ENCODE assay signal across 12 mouse cellular contexts in the genomic region with DNA sequence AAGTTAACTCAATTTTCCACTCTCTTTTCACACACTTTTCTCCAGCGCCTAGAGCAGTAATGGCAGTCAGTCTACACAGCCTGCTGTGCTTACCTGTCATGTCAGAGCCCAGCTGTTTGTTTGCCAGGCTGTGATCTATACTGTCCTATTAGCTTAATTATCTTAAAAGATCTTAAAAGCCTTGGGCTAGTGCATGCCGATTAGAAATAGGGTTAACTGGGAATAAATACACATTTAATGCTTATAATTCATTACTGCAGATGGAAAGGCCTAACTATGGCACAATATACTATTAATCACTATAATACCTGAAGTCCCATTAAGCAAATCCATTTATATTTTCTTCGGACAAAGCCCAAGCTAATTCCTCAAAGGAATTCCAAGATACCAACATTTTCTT.
"Had no signal": no experiment of that assay in that cellular context is flagged by ENCODE, and none has a peak within 500 bp of the region (broad histone marks: within the 10 kb centered on the region; RNA-seq: fewer than 3 reads in every experiment).

No protein-coding gene starts in this region.

- DNase-seq: retina, postnatal 1 day; right cerebral cortex, adult 18-20 months; right cerebral cortex, postnatal 14 days; right cerebral cortex, postnatal 25 days; right cerebral cortex, postnatal 4 days; spleen, adult 18-20 months; thymus, adult 18-20 months; thymus, adult 2 months; thymus, postnatal 14 days; thymus, postnatal 25 days; thymus, postnatal 36 days; thymus, postnatal 4 days had no signal
